Mouse (Mus musculus): ENCODE data around the gene Vmn2r-ps130. TPM values are rescaled to one million over a fixed set of nuclear protein-coding genes. Genes with fewer than 3 reads are reported as not detected.
"Not testable (repeated sequence)": the region's sequence is repeated elsewhere in the genome, so short reads cannot be mapped to it uniquely, and the experiment has no call there.

The Vmn2r-ps130 gene
- polyA plus RNA-seq (2012; ENCODE audit: insufficient read depth, insufficient read length, low replicate concordance, missing spikeins) = not detected in 2 replicates

GRCm38 (mm10) chr17:23060866-23061265 is at the start of gene Vmn2r-ps130:
Gene Vmn2r-ps130, plus strand, starts transcription at chr17:23061166.
- not testable (repeated sequence) for H3K4me1 ChIP-seq (ENCODE audit: control insufficient read depth, insufficient read depth, low read length); H3K4me3 ChIP-seq (ENCODE audit: insufficient read depth, low read depth, low read length); H3K27ac ChIP-seq (ENCODE audit: insufficient read depth, low read depth, low read length)
- WGBS = no CpG with 5 or more reads among the region's 1 CpGs

Other genes starting within 250 kb of the Vmn2r-ps130 start
- not detected in 2 replicates for gene Zfp945, start 194.0 kb upstream of the Vmn2r-ps130 start, polyA plus RNA-seq (2012; ENCODE audit: insufficient read depth, insufficient read length, low replicate concordance, missing spikeins)
- gene Vmn2r113, start 118.2 kb upstream of the Vmn2r-ps130 start, polyA plus RNA-seq (2012; ENCODE audit: insufficient read depth, insufficient read length, low replicate concordance, missing spikeins) = not detected in 2 replicates
- not detected in 2 replicates for gene Zfp40, start 132.1 kb downstream of the Vmn2r-ps130 start, polyA plus RNA-seq (2012; ENCODE audit: insufficient read depth, insufficient read length, low replicate concordance, missing spikeins)